Mouse (Mus musculus) liver, embryonic 15.5 days (tissue): ENCODE data around the gene Mrpl4. TPM values are rescaled to one million over a fixed set of nuclear protein-coding genes. Genes with fewer than 3 reads are reported as not detected.
"Not testable (repeated sequence)": the region's sequence is repeated elsewhere in the genome, so short reads cannot be mapped to it uniquely, and the experiment has no call there.

Experiments used
- ATAC-seq: fragments of 200-750 bp; cut with Nextera tagmentation; 2 replicates; pipeline ENCODE4 v1.8.0; 2017; ENCODE audit warnings: moderate number of reproducible peaks, mild to moderate bottlenecking, moderate library complexity; ENCODE audit not compliant: insufficient read depth
- H3K27ac ChIP-seq: fragments of 300-500 bp; sonication (generic); replicated peaks from 2 replicates; pipeline ENCODE4 v1.5.1; 2015; ENCODE audit warnings: mild to moderate bottlenecking, inconsistent platforms
- H3K27me3 ChIP-seq: fragments of 300-500 bp; sonication (generic); 2 replicates; pipeline ENCODE4 v1.6.1; 2015; ENCODE audit warnings: mild to moderate bottlenecking, inconsistent platforms
- H3K36me3 ChIP-seq: fragments of 300-500 bp; sonication (generic); replicated peaks from 2 replicates; pipeline ENCODE4 v1.6.1; 2015; ENCODE audit warnings: moderate library complexity, mild to moderate bottlenecking, inconsistent platforms
- H3K4me1 ChIP-seq: fragments of 300-500 bp; sonication (generic); replicated peaks from 2 replicates; pipeline ENCODE4 v1.6.1; 2015; ENCODE audit warnings: inconsistent platforms
- H3K4me2 ChIP-seq: fragments of 300-500 bp; sonication (generic); 2 replicates; pipeline ENCODE4 v1.6.1; 2015; ENCODE audit warnings: moderate library complexity, mild to moderate bottlenecking, inconsistent platforms
- H3K4me3 ChIP-seq: fragments of 300-500 bp; sonication (generic); replicated peaks from 2 replicates; pipeline ENCODE4 v1.5.1; 2015; ENCODE audit warnings: mild to moderate bottlenecking, inconsistent platforms
- H3K9ac ChIP-seq: fragments of 300-500 bp; sonication (generic); 2 replicates; pipeline ENCODE4 v1.6.1; 2015; ENCODE audit warnings: moderate library complexity, mild to moderate bottlenecking, inconsistent platforms
- H3K9me3 ChIP-seq: fragments of 300-500 bp; sonication (generic); replicated peaks from 2 replicates; pipeline ENCODE4 v1.6.1; 2016; ENCODE audit warnings: inconsistent platforms
- WGBS: fragments of 180-500 bp; shearing (Covaris S2); methylation state at CpG from one replicate; pipeline ENCODE4 v1.1.7; 2015; ENCODE audit warnings: mixed read lengths; ENCODE audit not compliant: insufficient replicate concordance; 5-methylcytosine and 5-hydroxymethylcytosine counted together
- microRNA counts: library from miRNA; unstranded; fragments of <30 nt; microRNA quantifications from one replicate; lab custom pipeline; 2016
- microRNA-seq: library from miRNA; unstranded; fragments of <30 nt; microRNA quantifications from one replicate; pipeline ENCODE4, GENCODE M21; 2016
- polyA plus RNA-seq: library from polyadenylated mRNA; unstranded; fragments of >200 nt; fragmentation: Nextera tagmentation; extraction: Ambion mirVana; gene quantifications from 2 replicates; pipeline ENCODE4 v1.2.1, GENCODE M21; 2015

Mrpl4 gene
- polyA plus RNA-seq, 1 experiment from 2014 or later: 62.1 TPM

- ATAC-seq: no peak
Observed at GRCm38 (mm10) chr9:21043563-21043962, 41.0 kb downstream of the Mrpl4 start.

GRCm38 (mm10) chr9:21044785-21045184 lies 42.2 kb downstream of the Mrpl4 start:
- H3K27me3 ChIP-seq, H3K36me3 ChIP-seq, H3K4me2 ChIP-seq, H3K27ac ChIP-seq, ATAC-seq, H3K4me3 ChIP-seq, H3K9ac ChIP-seq, H3K9me3 ChIP-seq: not testable (repeated sequence)
- 45% methylated on average over 1 of the region's 1 CpGs for WGBS
- peaks cover 21% of the 10 kb centered on the region for H3K4me1 ChIP-seq

More at GRCm38 (mm10) chr9:21043563-21043962, 41.0 kb downstream of the Mrpl4 start:
- Histone ChIP-seq H3K4me1 (peaks cover 32% of the 10 kb centered on the region), H3K27me3 (peaks cover 22% of the 10 kb centered on the region), H3K36me3 (no peaks in the 10 kb centered on the region), H3K27ac (no peak overlapping the region), H3K9me3 (no peaks in the 10 kb centered on the region), H3K4me3 (no peak overlapping the region), H3K9ac (no peak overlapping the region), H3K4me2 (no peak overlapping the region)
- WGBS: 37% methylated on average over 4 of the region's 4 CpGs

- H3K27ac ChIP-seq: no peak overlapping the region
- WGBS: 51% methylated on average over 3 of the region's 3 CpGs
- no peak overlapping the region for H3K4me3 ChIP-seq
- H3K9me3 ChIP-seq: no peaks in the 10 kb centered on the region
- H3K4me2 ChIP-seq: no peak overlapping the region
- no peak overlapping the region for H3K9ac ChIP-seq
- H3K36me3 ChIP-seq: no peaks in the 10 kb centered on the region
- H3K4me1 ChIP-seq: peaks cover 17% of the 10 kb centered on the region
- H3K27me3 ChIP-seq: peaks cover 7% of the 10 kb centered on the region; the same call in 1 of the 2 replicates
- no peak for ATAC-seq
Observed at GRCm38 (mm10) chr9:21045235-21045634, 42.7 kb downstream of the Mrpl4 start.

GRCm38 (mm10) chr9:21051578-21051977 lies 49.0 kb downstream of the Mrpl4 start:
- Histone ChIP-seq H3K27me3 (peaks cover 22% of the 10 kb centered on the region; the same call in 1 of the 2 replicates), H3K36me3 (no peaks in the 10 kb centered on the region), H3K9me3 (no peaks in the 10 kb centered on the region), H3K27ac (no peak overlapping the region), H3K4me3 (no peak overlapping the region), H3K9ac (peak overlapping the region; percentile 25; the same call in 1 of the 2 replicates), H3K4me1 (peaks cover 10% of the 10 kb centered on the region), H3K4me2 (peak overlapping the region; percentile 16; the same call in 1 of the 2 replicates)
- 34% methylated on average over 10 of the region's 10 CpGs for WGBS
- ATAC-seq: peak; percentile 68

MicroRNAs encoded within 50 kb of the gene (microRNA counts, 519-probe panel; counts per million panel counts)
- 3,615 counts per million, percentile 73 among the panel's probes with 10 or more counts for microRNA mmu-miR-1900 (lab: Ali Mortazavi, UCI)

Small RNAs within 50 kb of the gene (microRNA-seq; reads per million reads assigned to microRNA genes)
- not detected for gene Mir1900

Other genes starting within 250 kb of the Mrpl4 start
- 0.24 and 0.29 TPM in 2 replicates for gene Col5a3, start 187.7 kb upstream of the Mrpl4 start, polyA plus RNA-seq
- not detected in 2 replicates for gene Rdh8, start 184.2 kb upstream of the Mrpl4 start, polyA plus RNA-seq
- gene A230050P20Rik, start 134.1 kb upstream of the Mrpl4 start, polyA plus RNA-seq: 5.0 and 7.0 TPM in 2 replicates
- 9.1 and 10.6 TPM in 2 replicates for gene Angptl6, start 123.0 kb upstream of the Mrpl4 start, polyA plus RNA-seq
- 55.0 and 61.3 TPM in 2 replicates for gene Ppan, start 114.6 kb upstream of the Mrpl4 start, polyA plus RNA-seq
- gene Eif3g, start 104.1 kb upstream of the Mrpl4 start, polyA plus RNA-seq: 178 and 180 TPM in 2 replicates
- 54.5 and 59.1 TPM in 2 replicates for gene Dnmt1, start 42.9 kb upstream of the Mrpl4 start, polyA plus RNA-seq
- 4.2 and 4.8 TPM in 2 replicates for gene S1pr2, start 26.0 kb upstream of the Mrpl4 start, polyA plus RNA-seq
- 10.2 and 11.3 TPM in 2 replicates for gene Icam1, start 13.2 kb downstream of the Mrpl4 start, polyA plus RNA-seq
- gene Icam4, start 26.6 kb downstream of the Mrpl4 start, polyA plus RNA-seq: 195 and 201 TPM in 2 replicates
- gene Icam5, start 29.3 kb downstream of the Mrpl4 start, polyA plus RNA-seq: 0.25 and 0.43 TPM in 2 replicates
- gene Zglp1, start 64.4 kb downstream of the Mrpl4 start, polyA plus RNA-seq: 0.63 TPM in 1 of 2 replicates, not detected in the other
- 0.18 and 0.50 TPM in 2 replicates for gene Gm49373, start 70.4 kb downstream of the Mrpl4 start, polyA plus RNA-seq
- 29.1 and 31.1 TPM in 2 replicates for gene Fdx1l, start 70.9 kb downstream of the Mrpl4 start, polyA plus RNA-seq
- 1.9 and 2.4 TPM in 2 replicates for gene Gm38431, start 89.3 kb downstream of the Mrpl4 start, polyA plus RNA-seq
- 21.7 and 23.4 TPM in 2 replicates for gene Raver1, start 89.3 kb downstream of the Mrpl4 start, polyA plus RNA-seq
- 7.4 and 8.8 TPM in 2 replicates for gene Tyk2, start 128.5 kb downstream of the Mrpl4 start, polyA plus RNA-seq
- 115 and 122 TPM in 2 replicates for gene Cdc37, start 147.2 kb downstream of the Mrpl4 start, polyA plus RNA-seq
- gene Pde4a, start 163.0 kb downstream of the Mrpl4 start, polyA plus RNA-seq: 1.7 and 1.8 TPM in 2 replicates
- 27.9 and 30.5 TPM in 2 replicates for gene Keap1, start 236.6 kb downstream of the Mrpl4 start, polyA plus RNA-seq
- gene S1pr5, start 245.7 kb downstream of the Mrpl4 start, polyA plus RNA-seq: 0.06 and 0.07 TPM in 2 replicates